Mouse (Mus musculus) layer of hippocampus, postnatal 36 days (tissue): ENCODE data around the gene AC124502.3. TPM values are rescaled to one million over a fixed set of nuclear protein-coding genes. Genes with fewer than 3 reads are reported as not detected.

Source experiments
- DNase-seq, 2 experiments: peaks; one replicate each; pipeline ENCODE4 v3.0.0; 2022
- total RNA-seq, 2 experiments: library from RNA; stranded (reverse); gene quantifications; 2 replicates each; pipeline ENCODE4 v1.2.3; 2021

Gene AC124502.3
- total RNA-seq, 2 experiments from 2014 or later: 4.5 to 5.0 TPM

DNA sequence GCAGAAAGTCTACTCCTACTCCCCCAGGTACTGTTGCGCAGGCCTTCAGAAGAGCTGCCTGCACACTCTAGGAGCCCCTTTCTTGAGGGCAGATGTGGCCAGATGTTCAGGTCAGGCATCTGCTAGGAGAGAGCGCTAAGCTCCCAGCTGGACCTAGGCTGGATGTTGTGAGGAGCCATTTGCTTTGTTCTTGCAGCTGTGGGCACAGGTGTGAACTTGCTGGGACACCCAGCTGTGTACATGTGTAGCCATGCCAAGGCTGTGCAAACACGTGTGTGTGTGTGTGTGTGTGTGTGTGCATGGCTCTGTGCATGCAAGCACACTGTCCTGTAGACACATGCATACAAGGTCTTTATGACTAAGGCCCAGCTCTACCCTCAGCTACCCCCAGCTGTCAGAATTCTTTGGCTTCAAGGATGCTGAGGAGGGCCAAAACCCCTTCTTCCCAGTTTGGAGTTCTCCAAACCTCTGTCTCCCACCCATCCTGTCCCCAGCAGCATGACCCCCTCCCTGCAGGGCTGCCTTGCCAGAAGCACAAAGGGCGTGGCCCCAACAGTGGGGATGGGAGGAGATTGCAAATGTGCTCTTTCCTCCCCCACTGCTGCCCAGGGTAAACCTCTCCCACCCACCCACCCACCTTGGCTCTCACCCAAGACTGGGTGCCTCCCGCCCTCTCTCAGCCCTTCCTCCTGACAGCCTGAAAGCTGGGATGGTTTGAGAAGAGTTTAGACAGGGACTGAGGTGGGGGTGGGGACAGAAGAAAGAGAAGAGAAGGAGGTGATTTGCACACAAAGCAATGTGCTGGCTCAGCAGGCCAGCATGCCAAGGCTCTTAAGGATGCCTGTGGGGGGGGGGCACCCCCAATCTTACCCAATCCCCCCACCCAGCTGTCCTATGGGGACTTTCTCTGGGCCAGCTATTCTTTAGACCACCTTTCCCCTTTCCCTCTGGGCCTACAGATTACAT, 22.0 kb downstream of the AC124502.3 start:
- no peak for DNase-seq

DNA sequence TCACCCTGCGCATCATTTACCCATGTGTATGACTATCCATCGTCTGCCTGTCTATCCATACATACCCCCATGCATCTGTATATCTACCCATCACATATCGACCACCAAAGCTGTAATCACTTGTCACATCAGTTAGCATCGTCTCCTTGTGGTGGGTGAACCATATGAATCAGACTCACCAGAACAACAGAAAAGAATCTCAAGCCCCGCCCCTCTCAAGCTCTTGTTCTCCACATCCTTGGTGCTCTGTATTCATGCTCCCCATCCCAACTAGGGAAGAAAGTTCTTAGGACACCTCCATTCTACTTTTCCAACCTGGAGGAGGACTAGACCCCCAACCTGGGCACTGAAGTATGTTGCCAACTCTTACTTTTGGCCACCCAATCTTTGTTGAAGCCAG, 23.4 kb downstream of the AC124502.3 start:
- no peak for DNase-seq

DNA sequence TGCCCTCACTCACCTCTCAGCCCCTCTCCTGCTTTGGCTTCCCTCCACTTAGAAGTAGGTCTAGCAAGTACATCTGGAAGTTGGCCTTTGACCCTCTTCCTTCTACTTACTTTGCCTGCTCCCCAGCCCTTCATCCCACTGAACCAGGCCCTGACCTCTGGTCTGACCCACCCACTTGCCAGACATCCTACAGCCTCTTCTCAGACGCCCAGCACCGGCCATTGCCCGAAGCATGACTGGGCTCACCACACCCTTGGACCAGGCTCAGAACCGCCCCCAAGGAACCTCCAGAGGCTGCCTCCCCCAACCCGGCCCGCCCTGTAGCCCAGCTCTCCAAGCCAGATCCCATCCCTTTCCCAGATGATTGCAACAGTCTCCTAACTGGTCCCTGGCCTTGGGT, 23.8 kb downstream of the AC124502.3 start:
- no peak for DNase-seq

DNA sequence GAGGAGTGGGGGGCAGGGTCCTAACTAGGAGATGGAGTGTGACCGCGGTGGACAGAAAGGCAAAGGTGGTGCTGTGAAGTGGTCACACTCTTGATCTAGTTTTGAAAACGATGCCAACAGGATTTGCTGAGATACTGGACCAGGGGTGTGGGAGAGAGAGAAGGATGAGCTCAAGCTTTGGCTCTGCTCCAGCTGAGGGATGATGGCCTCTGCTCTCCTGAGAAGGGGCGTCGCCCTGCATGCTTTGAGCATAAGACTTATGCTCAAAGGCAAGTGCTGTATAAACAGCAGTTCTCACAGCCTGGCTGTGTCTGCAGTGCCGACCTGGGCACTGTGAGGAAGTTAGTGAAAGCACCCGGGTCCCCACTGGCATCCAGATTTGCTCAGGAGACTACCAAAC, 26.4 kb downstream of the AC124502.3 start:
- DNase-seq: no peak

DNA sequence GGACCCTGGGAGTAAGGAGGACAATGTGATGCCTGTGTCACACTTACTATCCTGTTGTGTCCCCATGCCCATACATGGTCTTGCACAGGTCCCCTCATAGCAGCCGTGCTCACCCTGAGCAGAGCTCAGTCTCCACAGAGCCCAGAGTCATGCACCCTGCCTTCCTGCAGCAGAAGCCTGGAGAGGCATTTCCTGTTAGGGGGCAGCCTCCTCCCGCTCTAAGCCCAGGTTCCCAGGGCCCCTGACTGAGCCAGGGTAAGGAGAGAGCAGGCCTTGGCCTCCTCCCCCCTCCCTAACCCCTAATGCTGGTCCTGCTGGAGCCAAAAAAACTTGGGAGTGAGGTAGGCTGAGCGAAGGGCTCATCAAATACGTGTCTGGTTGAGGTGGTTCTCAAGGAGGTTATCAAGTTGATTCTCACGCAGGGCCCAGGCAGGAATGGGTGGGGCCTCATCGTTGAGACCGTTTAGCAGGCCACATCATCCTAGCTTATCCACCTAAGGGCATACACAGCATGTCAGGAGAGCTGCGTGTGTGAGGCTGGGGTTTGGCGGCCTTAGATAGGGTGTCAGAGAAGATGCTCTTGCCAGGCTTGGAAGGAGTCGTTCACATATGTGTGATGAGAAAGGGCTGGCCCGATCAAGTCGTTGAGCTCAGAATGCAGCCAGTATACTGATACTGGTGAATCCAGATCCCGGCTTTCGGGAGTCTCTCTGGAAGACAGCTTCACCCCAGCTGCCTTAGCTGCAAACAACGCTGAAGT, 28.5 kb downstream of the AC124502.3 start:
- DNase-seq: peak in 1 of 2 experiments; percentile 4

DNA sequence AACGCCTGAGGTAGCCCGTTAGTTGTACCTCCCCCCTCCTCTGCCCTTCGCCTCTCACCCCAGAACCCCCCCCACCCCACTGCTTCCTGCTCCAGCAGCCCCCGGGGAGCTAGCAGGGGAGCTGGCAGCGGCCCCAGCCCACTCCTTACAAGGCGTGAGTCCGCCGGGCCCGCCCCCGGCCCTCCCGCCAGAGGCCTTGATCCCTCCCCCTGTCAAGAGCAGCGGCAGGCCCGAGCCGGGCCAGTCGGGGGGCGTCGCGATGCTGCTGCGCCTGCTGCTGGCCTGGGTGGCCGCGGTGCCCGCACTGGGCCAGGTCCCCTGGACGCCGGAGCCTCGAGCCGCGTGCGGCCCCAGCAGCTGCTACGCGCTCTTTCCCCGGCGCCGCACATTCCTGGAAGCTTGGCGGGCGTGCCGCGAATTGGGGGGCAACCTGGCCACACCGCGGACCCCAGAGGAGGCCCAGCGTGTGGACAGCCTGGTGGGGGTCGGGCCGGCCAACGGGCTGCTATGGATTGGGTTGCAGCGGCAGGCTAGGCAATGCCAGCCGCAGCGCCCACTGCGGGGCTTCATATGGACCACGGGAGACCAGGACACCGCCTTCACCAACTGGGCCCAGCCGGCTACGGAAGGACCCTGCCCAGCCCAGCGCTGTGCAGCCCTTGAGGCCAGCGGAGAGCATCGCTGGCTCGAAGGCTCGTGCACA, 29.3 kb downstream of the AC124502.3 start, which contains the start of gene Cd248:
Gene Cd248 (plus strand): TSS at position 212 of the 703 bp plus-strand sequence.
- peak in 1 of 2 experiments; percentile 20 for DNase-seq

DNA sequence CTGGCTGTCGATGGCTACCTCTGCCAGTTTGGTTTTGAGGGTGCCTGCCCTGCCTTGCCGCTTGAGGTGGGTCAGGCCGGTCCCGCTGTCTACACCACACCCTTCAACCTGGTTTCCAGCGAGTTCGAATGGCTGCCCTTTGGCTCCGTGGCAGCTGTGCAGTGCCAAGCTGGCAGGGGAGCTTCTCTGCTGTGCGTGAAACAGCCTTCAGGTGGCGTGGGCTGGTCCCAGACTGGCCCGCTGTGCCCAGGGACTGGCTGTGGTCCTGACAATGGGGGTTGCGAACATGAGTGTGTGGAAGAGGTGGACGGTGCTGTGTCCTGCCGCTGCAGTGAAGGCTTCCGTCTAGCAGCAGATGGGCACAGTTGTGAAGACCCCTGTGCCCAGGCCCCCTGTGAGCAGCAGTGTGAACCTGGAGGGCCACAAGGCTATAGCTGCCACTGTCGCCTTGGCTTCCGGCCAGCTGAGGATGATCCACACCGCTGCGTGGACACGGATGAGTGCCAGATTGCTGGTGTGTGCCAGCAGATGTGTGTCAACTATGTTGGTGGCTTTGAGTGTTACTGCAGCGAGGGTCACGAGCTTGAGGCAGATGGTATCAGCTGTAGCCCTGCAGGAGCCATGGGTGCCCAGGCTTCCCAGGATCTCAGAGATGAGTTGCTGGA, 30.0 kb downstream of the AC124502.3 start:
- peak in 1 of 2 experiments; percentile 10 for DNase-seq

DNA sequence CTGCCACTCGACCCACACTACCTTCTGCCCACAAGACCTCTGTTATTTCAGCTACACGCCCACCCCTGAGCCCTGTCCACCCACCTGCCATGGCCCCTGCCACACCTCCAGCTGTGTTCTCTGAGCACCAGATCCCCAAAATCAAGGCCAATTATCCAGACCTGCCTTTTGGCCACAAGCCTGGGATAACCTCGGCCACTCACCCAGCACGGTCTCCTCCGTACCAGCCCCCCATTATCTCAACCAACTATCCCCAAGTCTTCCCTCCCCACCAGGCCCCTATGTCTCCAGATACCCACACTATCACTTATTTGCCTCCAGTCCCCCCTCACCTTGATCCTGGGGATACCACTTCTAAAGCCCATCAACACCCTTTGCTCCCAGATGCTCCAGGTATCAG, 30.8 kb downstream of the AC124502.3 start:
- no peak for DNase-seq

DNA sequence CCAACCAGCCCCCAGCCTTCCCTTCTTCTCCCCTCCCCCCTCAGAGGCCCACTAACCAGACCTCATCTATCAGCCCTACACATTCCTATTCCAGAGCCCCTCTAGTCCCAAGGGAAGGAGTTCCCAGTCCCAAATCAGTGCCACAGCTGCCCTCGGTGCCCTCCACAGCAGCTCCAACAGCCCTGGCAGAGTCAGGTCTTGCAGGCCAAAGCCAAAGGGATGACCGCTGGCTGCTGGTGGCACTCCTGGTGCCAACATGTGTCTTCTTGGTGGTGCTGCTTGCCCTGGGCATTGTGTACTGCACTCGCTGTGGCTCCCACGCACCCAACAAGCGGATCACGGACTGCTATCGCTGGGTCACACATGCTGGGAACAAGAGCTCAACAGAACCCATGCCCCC, 31.3 kb downstream of the AC124502.3 start:
- DNase-seq: no peak

DNA sequence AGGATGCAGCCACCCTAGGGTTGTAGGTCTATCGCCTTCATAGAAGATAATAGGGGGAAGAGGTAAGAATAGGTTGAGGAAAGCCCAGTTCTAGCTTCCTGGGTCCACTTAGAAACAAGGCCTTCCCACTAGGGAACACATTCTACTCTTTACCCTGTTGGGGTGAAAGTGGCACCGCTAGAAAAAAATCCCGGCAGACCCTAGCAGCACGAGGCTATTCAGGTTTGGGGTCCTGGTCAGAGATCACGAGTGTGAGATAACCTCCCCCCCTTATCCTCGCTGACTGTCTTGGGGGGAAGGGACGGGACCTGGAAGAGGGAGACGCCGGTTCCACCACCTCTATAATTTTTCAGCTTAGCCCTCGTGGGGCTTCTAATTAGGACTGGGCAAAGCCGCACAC, 32.4 kb downstream of the AC124502.3 start:
- DNase-seq: no peak

DNA sequence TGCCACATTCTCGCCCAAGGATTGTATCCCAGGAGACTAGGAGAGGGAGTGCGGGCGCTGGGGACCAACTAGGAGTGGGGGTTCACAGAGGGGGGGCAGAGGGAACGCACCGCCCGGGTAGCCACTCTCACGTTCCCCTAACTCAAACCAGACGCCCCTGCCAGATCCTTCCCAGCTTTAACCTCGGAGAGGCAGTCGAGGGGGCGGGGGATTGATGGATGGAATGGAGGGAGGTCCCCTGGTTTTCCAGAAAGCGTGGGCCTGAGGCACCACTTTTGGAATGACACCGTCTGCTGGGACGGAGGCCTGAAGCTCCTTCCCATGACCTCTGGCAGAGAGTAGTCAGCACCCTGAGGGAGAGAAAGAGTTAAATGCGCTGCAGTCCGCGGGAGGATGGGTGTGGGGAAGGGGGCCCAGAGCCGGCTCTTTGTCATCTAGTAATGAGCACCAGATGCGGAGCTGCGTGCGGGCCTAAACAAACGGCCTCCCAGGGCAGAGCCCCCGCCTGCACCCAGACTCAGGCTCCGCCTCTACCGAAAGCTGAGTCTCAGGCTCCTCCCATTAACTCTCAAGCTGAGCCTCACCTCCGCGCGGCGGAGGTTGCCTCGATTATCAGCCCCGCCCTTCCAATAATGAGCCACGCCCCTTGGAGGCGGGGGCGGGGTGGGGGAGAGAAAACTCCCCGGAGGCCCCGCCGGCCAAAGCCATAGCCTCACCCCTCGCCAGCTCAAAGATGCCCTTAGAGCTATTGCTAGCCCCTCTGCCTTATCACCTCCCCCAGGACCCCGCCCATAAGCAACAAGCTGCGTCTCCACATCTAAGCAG, 33.1 kb downstream of the AC124502.3 start:
- peak in 1 of 2 experiments; percentile 44 for DNase-seq

DNA sequence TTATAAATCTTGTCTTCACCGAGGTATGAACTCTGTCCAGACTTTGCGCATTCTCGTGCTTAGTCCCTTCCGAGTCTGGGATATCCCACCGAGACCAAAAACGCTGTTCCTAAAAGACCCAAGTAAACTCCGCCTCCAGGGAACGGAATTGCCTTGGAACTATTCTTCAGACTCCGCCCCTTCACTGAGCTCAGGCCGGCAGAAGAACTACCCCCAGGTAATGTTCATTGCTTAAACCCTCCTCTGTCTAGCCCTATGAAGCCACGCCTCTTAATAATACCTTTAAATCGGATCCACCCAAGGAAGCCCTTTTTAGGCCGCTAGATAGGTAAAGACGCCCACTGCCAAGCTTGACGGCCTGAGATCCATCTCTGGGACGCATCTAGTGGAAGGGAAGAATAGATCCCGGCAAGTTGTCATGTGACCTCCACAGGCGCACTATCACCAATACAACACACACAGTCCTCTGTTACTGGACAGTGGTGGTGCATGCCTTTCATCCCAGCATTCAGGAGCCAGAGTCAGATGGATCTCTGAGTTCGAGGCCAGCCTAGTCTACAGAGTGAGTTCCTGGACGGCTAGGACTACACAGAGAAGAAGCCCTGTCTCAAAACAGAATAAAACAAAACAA, 33.8 kb downstream of the AC124502.3 start:
- DNase-seq: no peak

DNA sequence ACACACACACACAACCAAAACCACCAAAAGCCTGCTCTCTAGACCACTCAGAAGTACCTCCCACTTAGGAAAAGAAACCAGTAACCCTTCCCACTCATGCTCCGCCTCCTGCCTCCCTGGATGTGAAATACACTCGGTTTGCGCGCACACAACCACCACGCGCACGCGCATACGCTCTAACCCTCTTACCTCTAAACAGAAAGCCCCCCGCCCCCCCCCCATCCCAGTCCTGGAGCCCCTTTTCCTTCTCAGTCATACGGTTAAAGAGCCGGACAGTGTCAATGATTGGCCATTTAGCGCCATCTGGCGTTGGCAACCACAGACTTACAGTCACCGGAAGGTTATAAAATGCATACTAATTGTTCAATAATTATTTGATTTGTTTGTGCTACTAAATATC, 34.3 kb downstream of the AC124502.3 start:
- DNase-seq: peak in 1 of 2 experiments; percentile 20

DNA sequence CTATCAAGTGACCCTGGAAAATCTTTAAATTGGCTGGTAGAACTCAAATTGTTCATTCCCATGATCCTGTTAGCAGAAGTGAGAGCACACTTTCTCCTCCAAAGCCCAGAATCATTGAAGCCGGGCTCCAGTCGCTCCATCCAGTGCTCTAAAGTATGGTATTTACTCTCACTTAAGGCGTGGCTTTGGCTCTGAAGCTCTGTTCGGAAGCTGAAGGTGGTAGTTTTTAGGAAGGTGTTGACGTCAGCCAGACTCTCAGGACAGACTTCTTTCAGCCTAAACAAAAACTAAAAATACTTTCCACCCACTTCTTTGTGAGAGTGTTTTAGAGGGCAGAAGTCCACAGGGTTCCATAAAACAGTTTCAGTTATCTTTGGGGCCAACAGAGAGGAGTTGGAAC, 34.8 kb downstream of the AC124502.3 start:
- DNase-seq: no peak

DNA sequence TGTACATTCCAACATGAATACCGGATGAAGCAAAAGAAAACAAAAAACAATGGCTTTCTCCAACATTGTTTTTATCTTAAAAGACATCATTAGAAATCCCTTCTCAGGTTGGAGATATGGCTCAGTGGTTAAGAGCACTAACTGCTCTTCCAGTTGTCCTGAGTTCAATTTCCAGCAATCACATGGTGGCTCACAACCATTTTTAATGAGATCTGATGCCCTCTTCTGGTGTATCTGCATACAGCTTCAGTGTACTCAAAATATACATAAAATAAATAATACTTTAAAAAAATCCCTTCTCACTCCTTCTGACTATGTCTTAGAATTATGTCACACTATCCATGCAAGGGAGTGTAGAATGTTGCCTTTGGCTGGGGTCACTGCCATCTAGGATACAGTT, 40.6 kb downstream of the AC124502.3 start:
- DNase-seq: no peak

DNA sequence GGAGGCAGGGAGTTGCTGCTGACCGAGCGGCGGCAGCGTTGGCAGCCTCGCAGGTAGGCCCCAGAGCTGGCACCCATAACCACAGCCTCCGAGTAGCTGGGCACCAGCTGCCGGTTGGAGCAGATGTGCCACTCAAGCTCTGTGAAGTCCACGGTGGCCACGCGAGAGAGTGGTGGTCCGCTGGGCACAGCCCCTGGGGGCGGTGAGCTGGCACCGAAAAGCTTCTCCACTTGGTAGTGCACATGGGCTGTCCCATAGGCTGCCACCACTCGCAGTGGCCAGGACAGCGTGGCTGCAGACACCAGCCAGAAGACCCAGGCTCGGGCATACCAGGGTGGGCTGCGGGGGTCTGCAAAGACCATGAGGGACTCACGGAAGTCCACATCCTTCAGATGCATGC, 43.3 kb downstream of the AC124502.3 start:
- peak in 1 of 2 experiments; percentile 21 for DNase-seq

DNA sequence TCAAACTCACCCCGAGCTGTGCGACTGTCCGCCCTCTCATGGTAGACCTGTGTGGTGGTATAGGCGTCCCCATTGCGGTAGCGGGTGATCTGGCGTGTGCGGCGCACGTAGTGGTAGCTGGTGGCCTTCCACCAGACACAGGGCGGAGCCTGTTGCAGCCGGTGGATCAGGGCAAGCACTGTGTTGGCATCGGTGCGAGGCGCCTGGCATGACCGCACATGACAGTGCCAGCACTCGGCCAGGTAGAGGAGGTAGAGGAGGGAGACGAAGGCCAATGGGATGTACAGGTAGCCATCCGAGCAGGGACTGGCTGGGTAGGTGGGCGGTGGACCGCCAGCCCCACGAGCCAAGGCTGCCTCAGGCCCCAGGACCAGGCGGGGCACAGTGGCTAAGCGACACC, 43.9 kb downstream of the AC124502.3 start:
- no peak for DNase-seq

DNA sequence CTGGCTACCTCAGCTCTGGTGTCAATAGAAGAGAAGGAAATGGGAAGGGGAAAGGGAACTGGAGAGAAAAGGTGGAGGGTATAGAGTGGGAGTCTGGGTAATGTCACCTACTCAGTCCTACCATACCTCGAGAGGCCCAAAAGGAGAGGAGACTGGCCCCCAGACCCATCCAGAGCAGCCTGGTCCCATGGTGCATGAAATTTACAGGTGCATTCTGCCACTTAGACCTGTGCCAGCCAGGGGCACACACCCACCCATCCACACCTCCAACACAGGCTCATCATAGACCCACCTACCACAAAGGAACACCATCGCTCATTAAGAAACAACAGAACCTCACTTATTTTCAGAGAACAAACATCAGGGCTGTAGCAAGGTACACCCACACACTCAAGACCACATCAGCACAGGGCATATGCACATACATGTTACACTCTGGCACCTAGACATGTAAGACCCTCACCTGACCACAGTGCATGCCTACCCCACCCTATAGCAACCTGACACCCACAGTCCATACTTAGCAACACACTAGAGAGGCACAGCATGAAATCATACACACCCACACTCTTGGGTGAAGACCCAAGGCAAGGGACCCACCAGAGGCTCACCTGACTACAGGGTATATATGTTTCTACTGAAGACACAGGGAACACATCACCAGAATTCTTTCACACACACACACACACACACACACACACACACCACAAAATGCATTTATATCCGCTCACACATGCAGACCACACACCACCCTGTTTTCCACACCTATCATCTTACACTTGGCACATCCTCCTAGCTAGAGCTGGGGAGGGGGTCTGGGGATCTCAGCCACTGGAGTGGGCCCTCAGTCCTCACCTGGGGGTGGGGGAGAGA, 45.5 kb downstream of the AC124502.3 start:
- peak in 1 of 2 experiments; percentile 5 for DNase-seq

DNA sequence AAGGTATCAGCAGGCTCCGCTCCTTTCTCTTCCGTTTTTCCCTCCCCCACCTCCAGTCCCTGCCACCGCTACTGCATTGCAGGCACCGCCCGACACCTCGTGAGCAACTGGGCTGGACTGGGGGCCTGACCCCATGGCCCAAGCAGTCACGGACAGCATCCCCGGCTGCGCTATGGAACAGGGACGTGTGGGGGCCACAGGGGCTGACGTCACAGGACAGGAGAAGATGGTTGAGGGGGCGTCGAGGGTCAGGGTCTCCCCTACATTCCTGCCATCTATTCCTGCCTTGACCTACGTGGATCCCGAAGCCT, 46.1 kb downstream of the AC124502.3 start:
- DNase-seq: peak in 1 of 2 experiments; percentile 23
